Mouse (Mus musculus) small intestine, adult 2 months (tissue): ENCODE results near the gene Aldh3b3. TPM values are rescaled to one million over a fixed set of nuclear protein-coding genes. Genes with fewer than 3 reads are reported as not detected.

Experiments
- H3K27ac ChIP-seq: fragments of 200-500 bp; 2 replicates; pipeline ENCODE4 v1.5.1; 2012; ENCODE audit warnings: low read depth, low read length, control low read depth, inconsistent platforms; ENCODE audit not compliant: insufficient read depth
- H3K27me3 ChIP-seq: fragments of 200-500 bp; 2 replicates; pipeline ENCODE4 v1.6.1; 2012; ENCODE audit warnings: mild to moderate bottlenecking, moderate library complexity, low read length, inconsistent platforms; ENCODE audit not compliant: control insufficient read depth, insufficient read depth
- H3K36me3 ChIP-seq: fragments of 200-500 bp; 2 replicates; pipeline ENCODE4 v1.6.1; 2012; ENCODE audit warnings: mild to moderate bottlenecking, low read length, control low read depth, inconsistent platforms; ENCODE audit not compliant: control insufficient read depth, insufficient read depth
- H3K4me1 ChIP-seq: fragments of 200-500 bp; 2 replicates; pipeline ENCODE4 v1.6.1; 2012; ENCODE audit warnings: low read length, inconsistent platforms, mixed read lengths; ENCODE audit not compliant: control insufficient read depth, insufficient read depth, insufficient read length
- H3K4me3 ChIP-seq: fragments of 200-500 bp; 2 replicates; pipeline ENCODE4 v1.5.1; 2012; ENCODE audit warnings: low read depth, mild to moderate bottlenecking, control low read depth, inconsistent platforms, low read length, moderate library complexity
- CTCF ChIP-seq: fragments of 200-500 bp; IDR thresholded peaks from 2 replicates; pipeline ENCODE4 v1.5.1; 2012; ENCODE audit warnings: low read depth, mild to moderate bottlenecking, control low read depth, inconsistent platforms, low read length, moderate library complexity, mixed read lengths; ENCODE audit not compliant: insufficient replicate concordance, insufficient read length; ENCODE audit errors: extremely low read depth
- POLR2A ChIP-seq: fragments of 200-500 bp; IDR thresholded peaks from 2 replicates; pipeline ENCODE4 v1.6.1; 2012; ENCODE audit warnings: low read depth, mild to moderate bottlenecking, control low read depth, inconsistent platforms, low read length, moderate library complexity
- WGBS: fragments of 180-500 bp; shearing (Covaris S2); methylation state at CpG from one replicate; pipeline ENCODE4 v1.1.7; 2018; 5-methylcytosine and 5-hydroxymethylcytosine counted together
- polyA plus RNA-seq: library from polyadenylated mRNA; depleted of rRNA; stranded (reverse); fragments of >200 nt; gene quantifications from 2 replicates; pipeline ENCODE4 v1.2.3, GENCODE M21; 2012

The Aldh3b3 gene
- polyA plus RNA-seq, 1 experiment, result not detected

DNA sequence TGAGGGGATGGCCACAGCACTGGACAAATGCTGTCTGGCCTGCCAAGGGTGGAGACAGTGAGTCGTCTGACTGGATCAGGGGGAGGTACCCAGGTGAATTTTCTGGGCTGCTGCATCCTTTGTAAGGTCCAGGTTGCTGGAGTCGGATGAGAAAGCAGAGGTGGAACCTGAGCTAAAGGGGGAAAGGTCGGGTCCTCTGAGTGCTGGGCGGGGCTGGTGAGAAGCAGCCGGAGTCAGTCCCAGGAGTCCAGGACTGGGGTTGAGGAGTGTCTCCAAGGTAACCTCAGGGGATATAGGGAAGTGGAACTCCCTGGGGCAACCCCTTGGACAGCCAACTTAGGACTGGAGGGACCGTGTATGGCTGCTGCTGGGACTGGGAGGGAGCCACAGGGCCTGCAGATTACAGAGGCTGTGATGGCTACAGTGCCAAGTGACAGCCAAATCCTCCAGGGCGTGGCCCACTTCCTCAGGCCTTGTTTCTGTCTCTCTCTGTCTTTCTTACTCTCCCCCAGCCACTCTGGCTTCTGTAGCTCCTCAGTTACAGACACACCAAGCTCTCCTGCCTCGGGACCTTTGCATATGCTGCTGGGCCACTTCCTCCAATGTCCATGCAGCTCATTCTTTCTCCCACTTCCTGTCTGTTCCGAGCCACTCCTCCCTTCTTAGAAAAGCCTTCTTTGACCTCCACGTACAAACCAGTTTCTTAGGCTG is 35.6 kb upstream of the Aldh3b3 start:
- Histone ChIP-seq H3K4me1 (peaks cover 29% of the 10 kb centered on the region), H3K36me3 (no peaks in the 10 kb centered on the region), H3K27me3 (no peaks in the 10 kb centered on the region), H3K4me3 (no peak overlapping the region), H3K27ac (peak overlapping the region; percentile 78)
- TF ChIP-seq POLR2A (no peak), CTCF (no peak)
- WGBS, result 26% methylated on average over 10 of the region's 10 CpGs

DNA sequence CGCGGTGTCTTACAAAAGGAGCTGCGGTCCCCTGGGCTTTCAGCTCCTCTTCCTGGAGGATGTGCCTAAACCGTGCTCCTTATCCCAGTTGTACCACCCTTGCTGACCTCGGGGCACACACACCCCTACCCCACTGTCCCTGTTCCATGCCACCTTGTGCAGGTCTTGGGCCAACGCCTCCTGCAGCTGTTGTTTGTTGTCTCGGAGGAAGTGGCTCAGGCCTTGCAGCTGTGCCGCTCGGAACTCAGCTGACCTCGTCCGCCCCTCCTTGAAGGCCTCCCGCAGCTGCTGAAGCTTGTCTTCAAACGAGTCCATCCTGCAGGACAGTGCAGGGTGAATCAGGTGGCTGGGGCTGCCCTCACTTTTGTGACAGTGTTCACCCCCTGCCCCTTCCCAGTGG is 34.9 kb upstream of the Aldh3b3 start:
- H3K36me3 ChIP-seq, result no peaks in the 10 kb centered on the region
- TF ChIP-seq POLR2A, result no peak
- no peak for TF ChIP-seq CTCF
- WGBS, result 48% methylated on average over 13 of the region's 13 CpGs

GRCm38 (mm10) chr19:3924190-3924589 is 34.3 kb upstream of the Aldh3b3 start:
- no peaks in the 10 kb centered on the region for H3K27me3 ChIP-seq
- no peaks in the 10 kb centered on the region for H3K36me3 ChIP-seq
- H3K4me3 ChIP-seq, result no peak overlapping the region
- WGBS, result 78% methylated on average over 8 of the region's 8 CpGs
- peaks cover 38% of the 10 kb centered on the region for H3K4me1 ChIP-seq
- TF ChIP-seq POLR2A, result no peak
- TF ChIP-seq CTCF, result no peak
- H3K27ac ChIP-seq, result peak overlapping the region; percentile 78

More for the DNA sequence above, 34.9 kb upstream of the Aldh3b3 start:
- Histone ChIP-seq H3K27ac (peak overlapping the region; percentile 78), H3K4me1 (peaks cover 33% of the 10 kb centered on the region), H3K27me3 (no peaks in the 10 kb centered on the region), H3K4me3 (no peak overlapping the region)

GRCm38 (mm10) chr19:3924868-3925267 is 33.6 kb upstream of the Aldh3b3 start:
- H3K36me3 ChIP-seq, result no peaks in the 10 kb centered on the region
- peaks cover 44% of the 10 kb centered on the region for H3K4me1 ChIP-seq
- H3K27ac ChIP-seq, result no peak overlapping the region
- no peaks in the 10 kb centered on the region for H3K27me3 ChIP-seq
- TF ChIP-seq CTCF (no peak), POLR2A (no peak)
- 73% methylated on average over 7 of the region's 7 CpGs for WGBS
- no peak overlapping the region for H3K4me3 ChIP-seq

DNA sequence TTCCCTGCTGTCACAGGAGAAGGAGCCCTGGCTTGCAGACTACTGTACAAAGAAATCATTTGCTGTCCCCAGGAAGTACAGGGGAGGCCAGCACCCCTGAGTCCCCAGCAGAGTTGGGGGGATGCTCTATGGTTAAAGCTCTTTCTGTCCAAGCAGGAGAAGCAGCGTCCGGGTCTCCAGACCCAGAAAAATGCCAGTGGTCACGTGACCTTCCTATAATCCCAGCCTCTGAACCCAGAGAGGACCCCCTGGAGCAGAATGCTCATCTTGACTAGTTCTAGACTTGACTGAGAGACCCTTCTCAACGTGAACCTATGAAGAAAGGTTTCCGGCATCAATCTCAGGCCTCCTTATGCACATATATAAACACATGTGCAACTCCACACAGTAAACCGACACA is 32.6 kb upstream of the Aldh3b3 start:
- peaks cover 54% of the 10 kb centered on the region for H3K4me1 ChIP-seq
- no peaks in the 10 kb centered on the region for H3K36me3 ChIP-seq
- WGBS, result 90% methylated on average over 6 of the region's 6 CpGs
- TF ChIP-seq POLR2A (no peak), CTCF (no peak)
- no peak overlapping the region for H3K27ac ChIP-seq
- no peak overlapping the region for H3K4me3 ChIP-seq
- no peaks in the 10 kb centered on the region for H3K27me3 ChIP-seq

- Histone ChIP-seq H3K27me3 (no peaks in the 10 kb centered on the region), H3K4me3 (no peak overlapping the region), H3K4me1 (peaks cover 54% of the 10 kb centered on the region), H3K36me3 (no peaks in the 10 kb centered on the region), H3K27ac (no peak overlapping the region)
- TF ChIP-seq CTCF, result no peak
- TF ChIP-seq POLR2A, result no peak
- 47% methylated on average over 3 of the region's 3 CpGs for WGBS
Measured at GRCm38 (mm10) chr19:3926279-3926678, 32.2 kb upstream of the Aldh3b3 start.

GRCm38 (mm10) chr19:3926685-3927084 is 31.8 kb upstream of the Aldh3b3 start:
- Histone ChIP-seq H3K4me3 (no peak overlapping the region), H3K4me1 (peaks cover 54% of the 10 kb centered on the region), H3K27ac (no peak overlapping the region), H3K27me3 (no peaks in the 10 kb centered on the region), H3K36me3 (no peaks in the 10 kb centered on the region)
- no peak for TF ChIP-seq POLR2A
- TF ChIP-seq CTCF, result no peak
- 75% methylated on average over 6 of the region's 6 CpGs for WGBS

DNA sequence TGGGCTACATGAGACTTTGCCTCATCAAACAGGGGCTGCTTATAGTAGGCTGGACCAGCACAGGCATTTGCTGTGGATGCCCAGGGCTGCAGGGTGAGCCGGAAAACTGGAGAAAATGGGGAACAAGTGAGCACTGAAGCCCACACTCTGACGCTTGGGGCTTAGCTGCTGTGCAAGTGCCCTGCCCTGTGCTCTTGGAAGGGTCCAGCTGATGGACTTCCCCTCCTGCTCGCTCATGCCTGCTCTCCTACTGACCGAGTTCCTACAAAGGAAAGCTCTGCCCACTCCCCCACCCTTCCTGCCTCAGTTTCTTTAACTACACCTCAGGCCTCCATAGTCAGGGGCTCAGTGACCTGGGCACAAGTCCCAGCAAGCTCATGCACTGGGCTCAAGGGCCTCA is 30.5 kb upstream of the Aldh3b3 start:
- Histone ChIP-seq H3K4me1 (peaks cover 46% of the 10 kb centered on the region), H3K27ac (no peak overlapping the region), H3K27me3 (no peaks in the 10 kb centered on the region), H3K4me3 (no peak overlapping the region), H3K36me3 (no peaks in the 10 kb centered on the region)
- WGBS, result 91% methylated on average over 4 of the region's 4 CpGs
- TF ChIP-seq CTCF, result no peak
- TF ChIP-seq POLR2A, result no peak
